Mouse (Mus musculus): ENCODE data around the gene Zmynd8.
"Not testable (repeated sequence)": the region's sequence is repeated elsewhere in the genome, so short reads cannot be mapped to it uniquely, and the experiment has no call there.

Gene Zmynd8

GRCm38 (mm10) chr2:165808179-165808975 lies 90.4 kb downstream of the Zmynd8 start:
- DNase-seq (ENCODE audit: low spot score): no peak

GRCm38 (mm10) chr2:165800174-165800573 lies 98.6 kb downstream of the Zmynd8 start:
- not testable (repeated sequence) for DNase-seq (ENCODE audit: low spot score)

GRCm38 (mm10) chr2:165797876-165798275 lies 100.9 kb downstream of the Zmynd8 start:
- no peak for DNase-seq (ENCODE audit: low spot score)

GRCm38 (mm10) chr2:165793283-165793638 lies 105.6 kb downstream of the Zmynd8 start:
- DNase-seq (ENCODE audit: low spot score): no peak

GRCm38 (mm10) chr2:165792431-165793282 lies 106.2 kb downstream of the Zmynd8 start:
- no peak for DNase-seq (ENCODE audit: low spot score)

- peak; percentile 64 for DNase-seq (ENCODE audit: low spot score)
Measured at GRCm38 (mm10) chr2:165791657-165792056, 107.2 kb downstream of the Zmynd8 start.

- DNase-seq (ENCODE audit: low spot score): no peak
Measured at GRCm38 (mm10) chr2:165791026-165791425, 107.8 kb downstream of the Zmynd8 start.

- DNase-seq (ENCODE audit: low spot score): no peak
Measured at GRCm38 (mm10) chr2:165789667-165790066, 109.1 kb downstream of the Zmynd8 start.

GRCm38 (mm10) chr2:165788796-165789195 lies 110.0 kb downstream of the Zmynd8 start:
- DNase-seq (ENCODE audit: low spot score): no peak

GRCm38 (mm10) chr2:165788005-165788404 lies 110.8 kb downstream of the Zmynd8 start:
- peak; percentile 85 for DNase-seq (ENCODE audit: low spot score)

GRCm38 (mm10) chr2:165786467-165786866 lies 112.3 kb downstream of the Zmynd8 start:
- DNase-seq (ENCODE audit: low spot score): no peak

GRCm38 (mm10) chr2:165785312-165786036 lies 113.3 kb downstream of the Zmynd8 start:
- DNase-seq (ENCODE audit: low spot score): no peak

GRCm38 (mm10) chr2:165782324-165782723 lies 116.5 kb downstream of the Zmynd8 start:
- peak; percentile 90 for DNase-seq (ENCODE audit: low spot score)

GRCm38 (mm10) chr2:165778927-165779326 lies 119.9 kb downstream of the Zmynd8 start:
- DNase-seq (ENCODE audit: low spot score): peak; percentile 89

GRCm38 (mm10) chr2:165769375-165769948 lies 129.4 kb downstream of the Zmynd8 start:
- DNase-seq (ENCODE audit: low spot score): no peak

- DNase-seq (ENCODE audit: low spot score): no peak
Measured at GRCm38 (mm10) chr2:165768805-165769358, 129.9 kb downstream of the Zmynd8 start.

- DNase-seq (ENCODE audit: low spot score): no peak
Measured at GRCm38 (mm10) chr2:165759421-165759985, 139.3 kb downstream of the Zmynd8 start.

GRCm38 (mm10) chr2:165758534-165758933 lies 140.3 kb downstream of the Zmynd8 start:
- no peak for DNase-seq (ENCODE audit: low spot score)

GRCm38 (mm10) chr2:165757799-165758198 lies 141.0 kb downstream of the Zmynd8 start:
- no peak for DNase-seq (ENCODE audit: low spot score)

- DNase-seq (ENCODE audit: low spot score): no peak
Measured at GRCm38 (mm10) chr2:165752704-165753103, 146.1 kb downstream of the Zmynd8 start.

GRCm38 (mm10) chr2:165751068-165751467 lies 147.7 kb downstream of the Zmynd8 start:
- peak; percentile 36 for DNase-seq (ENCODE audit: low spot score)
